Mouse (Mus musculus) bone marrow, adult 2 months (tissue): Measurements from ENCODE around the gene Dmrta2. TPM values are rescaled to one million over a fixed set of nuclear protein-coding genes. Genes with fewer than 3 reads are reported as not detected.

Experiments
- H3K27ac ChIP-seq: fragments of 200-500 bp; 2 replicates; pipeline ENCODE4 v1.5.1; 2012; ENCODE audit warnings: low read depth, mild to moderate bottlenecking, control low read depth, inconsistent platforms, low read length; ENCODE audit not compliant: control insufficient read depth, poor library complexity, insufficient read depth
- H3K4me1 ChIP-seq: fragments of 200-500 bp; 2 replicates; pipeline ENCODE4 v1.6.1; 2011; ENCODE audit warnings: low read length; ENCODE audit not compliant: control insufficient read depth, insufficient read depth
- H3K4me3 ChIP-seq: fragments of 200-500 bp; replicated peaks from 2 replicates; pipeline ENCODE3; 2011; ENCODE audit warnings: mild to moderate bottlenecking, low read depth, low read length, control low read depth; ENCODE audit not compliant: control insufficient read depth
- CTCF ChIP-seq: fragments of 200-500 bp; IDR thresholded peaks from 2 replicates; pipeline ENCODE4 v1.5.1; 2011; ENCODE audit warnings: low read length, control low read depth; ENCODE audit not compliant: control insufficient read depth, insufficient read depth
- POLR2A ChIP-seq: fragments of 200-500 bp; IDR thresholded peaks from 2 replicates; pipeline ENCODE4 v1.6.1; 2011; ENCODE audit warnings: low read depth, mild to moderate bottlenecking, control low read depth, low read length, borderline replicate concordance; ENCODE audit not compliant: control insufficient read depth
- WGBS: fragments of 180-500 bp; shearing (Covaris S2); methylation state at CpG from one replicate; pipeline ENCODE4 v1.1.7; 2018; 5-methylcytosine and 5-hydroxymethylcytosine counted together
- polyA plus RNA-seq: library from polyadenylated mRNA; stranded (reverse); fragments of >200 nt; gene quantifications from 2 replicates; pipeline ENCODE4 v1.2.4, GENCODE M21; 2011; ENCODE audit warnings: low replicate concordance; ENCODE audit not compliant: missing spikeins, insufficient read depth, insufficient read length

Dmrta2 gene
- polyA plus RNA-seq, 1 experiment: not detected

- H3K4me1 ChIP-seq: no peaks in the 10 kb centered on the region
- H3K4me3 ChIP-seq: no peak overlapping the region
- WGBS: 1% methylated on average over 49 of the region's 49 CpGs
- TF ChIP-seq CTCF (no peak), POLR2A (no peak)
- H3K27ac ChIP-seq: no peak overlapping the region
These were observed 5.6 kb downstream of the Dmrta2 start for GRCm38 (mm10) chr4:109983281-109984001.

- TF ChIP-seq CTCF (no peak), POLR2A (no peak)
- 5% methylated on average over 24 of the region's 24 CpGs for WGBS
- Histone ChIP-seq H3K4me1 (no peaks in the 10 kb centered on the region), H3K27ac (no peak overlapping the region), H3K4me3 (no peak overlapping the region)
These were observed 6.2 kb downstream of the Dmrta2 start for GRCm38 (mm10) chr4:109984011-109984411.

GRCm38 (mm10) chr4:109984496-109985423 is 6.9 kb downstream of the Dmrta2 start:
- TF ChIP-seq POLR2A (no peak), CTCF (no peak)
- WGBS: 9% methylated on average over 38 of the region's 38 CpGs
- no peak overlapping the region for H3K4me3 ChIP-seq
- no peaks in the 10 kb centered on the region for H3K4me1 ChIP-seq
- no peak overlapping the region for H3K27ac ChIP-seq

- no peak overlapping the region for H3K27ac ChIP-seq
- H3K4me1 ChIP-seq: no peaks in the 10 kb centered on the region
- 16% methylated on average over 16 of the region's 16 CpGs for WGBS
- TF ChIP-seq CTCF (no peak), POLR2A (no peak)
- H3K4me3 ChIP-seq: no peak overlapping the region
These were observed 7.7 kb downstream of the Dmrta2 start for GRCm38 (mm10) chr4:109985424-109986172.

- Histone ChIP-seq H3K27ac (no peak overlapping the region), H3K4me1 (no peaks in the 10 kb centered on the region), H3K4me3 (no peak overlapping the region)
- WGBS: 6% methylated on average over 9 of the region's 9 CpGs
- TF ChIP-seq POLR2A (no peak), CTCF (no peak)
These were observed 8.4 kb downstream of the Dmrta2 start for GRCm38 (mm10) chr4:109986301-109986700.

GRCm38 (mm10) chr4:109986748-109987355 is 9.0 kb downstream of the Dmrta2 start:
- Histone ChIP-seq H3K4me3 (no peak overlapping the region), H3K4me1 (no peaks in the 10 kb centered on the region), H3K27ac (no peak overlapping the region)
- WGBS: 18% methylated on average over 13 of the region's 13 CpGs
- no peak for TF ChIP-seq CTCF
- TF ChIP-seq POLR2A: no peak

- no peak for TF ChIP-seq CTCF
- TF ChIP-seq POLR2A: no peak
- no peak overlapping the region for H3K27ac ChIP-seq
- H3K4me3 ChIP-seq: no peak overlapping the region
- H3K4me1 ChIP-seq: no peaks in the 10 kb centered on the region
- WGBS: 5% methylated on average over 20 of the region's 20 CpGs
These were observed 9.9 kb downstream of the Dmrta2 start for GRCm38 (mm10) chr4:109987560-109988362.
